Mouse (Mus musculus) liver, embryonic 16.5 days (tissue): ENCODE results near the gene Fam229b. TPM values are rescaled to one million over a fixed set of nuclear protein-coding genes. Genes with fewer than 3 reads are reported as not detected.

ENCODE experiments used
- ATAC-seq: fragments of 200-750 bp; cut with Nextera tagmentation; 2 replicates; pipeline ENCODE4 v1.8.0; 2017; ENCODE audit warnings: low read depth, mild to moderate bottlenecking, moderate number of reproducible peaks, moderate library complexity
- H3K27ac ChIP-seq: fragments of 300-500 bp; sonication (generic); 2 replicates; pipeline ENCODE4 v1.5.1; 2014; ENCODE audit warnings: mild to moderate bottlenecking, low read length
- H3K27me3 ChIP-seq: fragments of 300-500 bp; sonication (generic); 2 replicates; pipeline ENCODE4 v1.6.1; 2014; ENCODE audit warnings: low read depth, low read length, mixed read lengths; ENCODE audit not compliant: control insufficient read depth, insufficient read depth
- H3K36me3 ChIP-seq: fragments of 300-500 bp; sonication (generic); 2 replicates; pipeline ENCODE4 v1.6.1; 2014; ENCODE audit warnings: mild to moderate bottlenecking; ENCODE audit not compliant: control insufficient read depth, insufficient read depth
- H3K4me1 ChIP-seq: fragments of 300-500 bp; sonication (generic); 2 replicates; pipeline ENCODE4 v1.6.1; 2014; ENCODE audit warnings: low read depth, low read length, mixed read lengths; ENCODE audit not compliant: control insufficient read depth
- H3K4me2 ChIP-seq: fragments of 300-500 bp; sonication (generic); 2 replicates; pipeline ENCODE4 v1.6.1; 2014; ENCODE audit warnings: low read depth, low read length, mixed read lengths
- H3K4me3 ChIP-seq: fragments of 300-500 bp; sonication (generic); 2 replicates; pipeline ENCODE4 v1.5.1; 2014; ENCODE audit warnings: low read depth, mild to moderate bottlenecking, low read length
- H3K9ac ChIP-seq: fragments of 300-500 bp; sonication (generic); 2 replicates; pipeline ENCODE4 v1.6.1; 2014; ENCODE audit warnings: low read depth, low read length
- H3K9me3 ChIP-seq: fragments of 300-500 bp; sonication (generic); replicated peaks from 2 replicates; pipeline ENCODE4 v1.6.1; 2016; ENCODE audit warnings: low read length; ENCODE audit not compliant: control insufficient read depth
- WGBS: fragments of 180-500 bp; shearing (Covaris S2); extraction: QIAGEN DNeasy Blood & Tissue Kit; methylation state at CpG from one replicate; pipeline ENCODE4 v1.1.7; 2014; ENCODE audit not compliant: insufficient replicate concordance; 5-methylcytosine and 5-hydroxymethylcytosine counted together
- polyA plus RNA-seq: library from polyadenylated mRNA; unstranded; fragments of >200 nt; fragmentation: Nextera tagmentation; extraction: Ambion mirVana; gene quantifications from 2 replicates; pipeline ENCODE4 v1.2.1, GENCODE M21; 2015

Fam229b gene
- polyA plus RNA-seq, 1 experiment from 2014 or later: 0.58 TPM

DNA sequence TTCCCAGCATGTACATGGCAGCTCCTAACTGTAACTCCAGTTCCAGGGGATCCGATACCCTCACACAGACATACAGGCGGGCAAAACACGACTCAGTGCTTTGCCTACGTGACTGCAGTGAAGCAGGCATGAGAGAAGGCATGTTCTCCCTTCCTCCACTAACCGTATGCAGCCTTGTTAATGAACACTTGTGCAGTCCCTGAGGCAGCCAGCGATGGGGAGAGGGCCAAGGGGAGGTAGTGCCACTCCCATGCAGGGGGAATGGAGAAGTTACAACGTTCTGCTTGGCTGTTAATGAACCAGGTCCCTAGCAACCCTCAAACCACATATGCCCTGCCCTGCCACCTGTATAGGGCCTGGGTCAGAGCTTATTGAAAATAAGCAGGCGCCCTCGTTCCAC is 35.9 kb upstream of the Fam229b start:
- WGBS: 36% methylated on average over 9 of the region's 9 CpGs
- no peaks in the 10 kb centered on the region; the same call in 1 of the 2 replicates for H3K27me3 ChIP-seq
- no peak for ATAC-seq

DNA sequence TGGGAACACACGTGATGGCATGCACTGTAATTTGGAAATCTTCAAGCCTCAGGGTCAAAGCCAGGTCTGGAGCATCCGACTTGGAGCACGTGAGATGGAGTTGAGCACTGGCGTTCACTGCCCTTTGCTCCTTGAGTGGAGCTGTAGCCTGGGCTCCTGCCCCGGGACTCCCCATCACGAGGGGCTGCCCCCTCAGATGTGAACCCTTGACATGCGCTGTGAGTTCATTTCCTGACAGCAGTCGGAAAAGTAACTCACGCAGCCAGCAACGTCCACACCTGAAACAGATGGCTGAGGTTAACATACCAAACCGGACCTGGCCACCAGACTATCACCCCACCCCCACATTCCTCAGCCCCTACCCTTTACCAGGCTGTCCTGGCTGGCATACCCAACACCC is 33.9 kb upstream of the Fam229b start:
- Histone ChIP-seq H3K9ac (no peak overlapping the region), H3K4me2 (no peak overlapping the region), H3K27ac (no peak overlapping the region), H3K36me3 (no peaks in the 10 kb centered on the region), H3K9me3 (no peaks in the 10 kb centered on the region), H3K27me3 (no peaks in the 10 kb centered on the region; the same call in 1 of the 2 replicates), H3K4me3 (no peak overlapping the region), H3K4me1 (peaks cover 13% of the 10 kb centered on the region)
- no peak for ATAC-seq
- WGBS: 65% methylated on average over 11 of the region's 11 CpGs

More for the DNA sequence above, 35.9 kb upstream of the Fam229b start:
- no peaks in the 10 kb centered on the region for H3K9me3 ChIP-seq
- H3K4me3 ChIP-seq: no peak overlapping the region
- H3K4me1 ChIP-seq: peaks cover 18% of the 10 kb centered on the region
- no peak overlapping the region for H3K9ac ChIP-seq
- no peak overlapping the region for H3K27ac ChIP-seq
- H3K36me3 ChIP-seq: no peaks in the 10 kb centered on the region
- H3K4me2 ChIP-seq: no peak overlapping the region

DNA sequence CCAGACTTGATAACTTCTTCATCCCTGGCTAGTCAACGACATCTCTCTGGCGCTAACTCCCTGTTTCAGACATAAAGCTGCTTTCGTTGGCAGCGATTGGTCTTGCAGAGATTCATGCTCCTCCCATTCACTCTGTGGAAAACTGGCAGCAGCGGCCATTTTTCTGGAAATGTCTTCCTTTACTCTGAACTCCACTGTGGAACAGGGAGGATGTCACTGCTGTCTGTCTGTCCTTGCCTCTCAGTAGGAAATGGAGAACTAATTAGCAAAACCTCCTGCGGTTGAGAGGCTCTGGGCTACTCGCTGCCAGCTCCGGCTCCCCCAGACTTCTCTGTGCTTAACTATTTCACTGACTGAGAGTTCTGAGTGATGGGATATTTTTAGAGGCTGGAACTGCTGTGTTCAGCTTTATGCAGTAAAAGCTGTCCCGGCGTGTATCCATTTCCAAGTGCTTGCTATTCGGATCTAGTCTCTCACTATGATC is 32.0 kb upstream of the Fam229b start:
- peak overlapping the region; percentile 10; the same call in 1 of the 2 replicates for H3K4me2 ChIP-seq
- H3K9ac ChIP-seq: no peak overlapping the region

DNA sequence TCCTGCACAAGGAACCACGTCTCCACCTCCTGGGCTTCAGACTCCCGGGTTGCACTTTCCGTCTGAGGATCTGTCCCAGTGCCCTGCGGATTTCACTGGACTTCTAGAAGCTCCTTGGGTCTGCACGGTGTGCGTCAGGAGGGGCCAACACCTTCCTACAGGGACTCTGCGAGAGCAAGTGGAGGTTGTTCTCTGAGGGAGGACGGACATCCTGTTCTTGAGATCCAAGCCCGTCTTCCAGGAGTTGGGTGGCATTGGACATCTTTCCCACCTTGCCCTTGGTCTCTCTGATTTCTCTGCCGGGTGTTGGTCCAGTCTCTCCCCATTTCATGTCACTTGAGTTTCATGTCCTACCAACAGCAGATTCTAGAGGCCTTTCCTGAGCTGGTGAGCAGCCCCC is 30.0 kb upstream of the Fam229b start, which contains the start of gene Ccn6:
Gene Ccn6 (minus strand): TSS at position 101 of the 400 bp plus-strand sequence.
- Histone ChIP-seq H3K4me1 (no peaks in the 10 kb centered on the region; the same call in none of the 2 replicates), H3K4me3 (no peak within 1 kb of the TSS), H3K9ac (no peak within 1 kb of the TSS)

More for the DNA sequence above, 32.0 kb upstream of the Fam229b start:
- no peak overlapping the region for H3K27ac ChIP-seq
- H3K36me3 ChIP-seq: no peaks in the 10 kb centered on the region
- 24% methylated on average over 11 of the region's 11 CpGs for WGBS
- peaks cover 1% of the 10 kb centered on the region for H3K4me1 ChIP-seq
- H3K27me3 ChIP-seq: no peaks in the 10 kb centered on the region; the same call in 1 of the 2 replicates
- ATAC-seq: no peak
- no peak overlapping the region for H3K4me3 ChIP-seq
- no peaks in the 10 kb centered on the region for H3K9me3 ChIP-seq

DNA sequence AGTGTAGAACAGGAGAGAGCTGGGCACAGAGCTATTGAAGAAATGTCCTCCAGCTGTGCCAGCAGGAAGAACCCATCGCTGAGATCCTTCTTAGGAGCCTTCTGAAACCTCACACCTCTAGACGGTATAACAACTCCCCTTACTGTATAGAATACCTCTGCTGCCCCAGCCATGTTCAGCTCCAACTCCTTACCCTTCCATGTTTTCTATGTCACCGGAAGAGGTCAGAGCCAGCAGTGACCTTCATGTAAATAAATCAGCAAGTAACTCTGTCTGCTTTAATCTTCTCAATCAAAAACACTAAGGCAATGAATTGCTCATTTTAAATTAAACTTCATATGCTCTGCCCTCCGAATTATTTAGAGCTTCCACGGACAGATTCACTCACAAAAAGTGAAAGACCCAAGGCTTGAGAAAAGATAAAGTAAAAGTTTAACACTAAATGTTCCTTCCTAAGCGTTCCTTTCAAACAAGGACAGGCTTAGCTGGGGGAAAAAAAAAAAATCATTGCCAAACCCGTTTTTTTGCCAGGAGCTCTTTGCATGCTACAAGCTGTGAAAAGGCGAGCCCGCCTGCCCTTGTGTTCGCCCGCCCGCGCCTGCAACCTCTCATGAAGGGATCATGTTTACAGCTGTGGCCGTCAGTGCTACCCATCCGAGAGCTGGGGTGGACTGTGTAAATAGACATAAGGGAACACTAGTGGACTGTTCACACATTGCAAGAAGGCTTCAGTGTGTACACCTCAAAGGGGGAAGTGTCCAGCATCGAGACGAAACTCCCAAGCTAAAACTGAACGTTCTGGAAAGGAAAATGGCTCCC is 29.2 kb upstream of the Fam229b start:
- Histone ChIP-seq H3K36me3 (no peaks in the 10 kb centered on the region), H3K4me2 (peak overlapping the region; percentile 42), H3K9me3 (no peaks in the 10 kb centered on the region), H3K27me3 (no peaks in the 10 kb centered on the region; the same call in 1 of the 2 replicates), H3K9ac (no peak overlapping the region), H3K27ac (no peak overlapping the region), H3K4me1 (no peaks in the 10 kb centered on the region; the same call in none of the 2 replicates), H3K4me3 (no peak overlapping the region)
- WGBS: 50% methylated on average over 18 of the region's 18 CpGs
- ATAC-seq: peak; percentile 75

More for the DNA sequence above, 30.0 kb upstream of the Fam229b start, which contains the start of gene Ccn6:
- no peak within 1 kb of the TSS for H3K27ac ChIP-seq
- no peak for ATAC-seq
- no peaks in the 10 kb centered on the region; the same call in 1 of the 2 replicates for H3K27me3 ChIP-seq
- no peaks in the 10 kb centered on the region for H3K9me3 ChIP-seq
- WGBS: 74% methylated on average over 10 of the region's 10 CpGs
- H3K36me3 ChIP-seq: no peaks in the 10 kb centered on the region
- H3K4me2 ChIP-seq: peak within 1 kb of the TSS; percentile 42

DNA sequence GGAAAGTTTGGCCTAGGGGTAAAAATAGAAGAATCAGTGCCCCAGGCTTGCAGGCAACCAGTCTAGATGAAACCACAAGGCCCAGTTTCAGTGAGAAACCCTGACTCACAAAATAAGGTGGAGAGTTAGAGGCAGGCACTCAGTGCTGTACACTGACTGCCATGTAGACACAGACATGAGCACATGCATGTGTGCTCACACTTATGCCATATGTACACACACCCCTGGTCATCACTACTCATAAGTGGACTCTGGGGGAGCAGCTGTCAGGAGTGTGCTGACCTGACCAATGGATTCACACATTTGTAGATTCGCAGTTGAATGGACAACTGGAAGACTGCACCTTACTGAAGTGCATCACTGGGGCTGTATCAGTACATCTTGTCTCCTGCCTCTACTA is 27.7 kb upstream of the Fam229b start:
- Histone ChIP-seq H3K4me2 (no peak overlapping the region), H3K27ac (no peak overlapping the region), H3K9ac (no peak overlapping the region), H3K36me3 (no peaks in the 10 kb centered on the region), H3K27me3 (no peaks in the 10 kb centered on the region), H3K4me3 (no peak overlapping the region), H3K9me3 (no peaks in the 10 kb centered on the region), H3K4me1 (no peaks in the 10 kb centered on the region; the same call in none of the 2 replicates)
- WGBS: 69% methylated on average over 1 of the region's 1 CpGs
- ATAC-seq: no peak

DNA sequence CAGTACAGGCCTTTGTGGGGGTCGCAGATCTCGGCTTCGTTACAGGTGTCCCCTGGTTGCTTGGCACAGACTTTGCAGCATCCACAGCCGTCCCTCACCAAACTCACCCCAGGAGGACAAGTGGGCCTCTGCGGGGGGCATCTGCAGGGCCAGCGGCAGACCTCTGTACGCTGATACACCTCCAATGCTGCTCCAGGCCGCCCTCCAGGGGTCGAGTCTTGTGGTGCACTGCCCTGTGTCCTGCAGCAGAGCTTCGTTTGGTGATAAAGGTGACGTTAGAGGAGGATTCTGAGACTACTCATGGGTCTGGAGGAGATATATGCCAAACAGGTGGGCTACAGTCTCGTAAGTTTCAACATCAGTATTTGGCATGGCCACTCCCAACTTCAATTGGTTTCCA is 24.6 kb upstream of the Fam229b start:
- H3K9me3 ChIP-seq: no peaks in the 10 kb centered on the region
- ATAC-seq: no peak
- no peak overlapping the region for H3K4me2 ChIP-seq
- no peaks in the 10 kb centered on the region for H3K27me3 ChIP-seq
- no peak overlapping the region for H3K4me3 ChIP-seq
- H3K27ac ChIP-seq: no peak overlapping the region
- WGBS: 55% methylated on average over 12 of the region's 12 CpGs
- no peak overlapping the region for H3K9ac ChIP-seq
- H3K36me3 ChIP-seq: no peaks in the 10 kb centered on the region
- H3K4me1 ChIP-seq: no peaks in the 10 kb centered on the region; the same call in 1 of the 2 replicates

DNA sequence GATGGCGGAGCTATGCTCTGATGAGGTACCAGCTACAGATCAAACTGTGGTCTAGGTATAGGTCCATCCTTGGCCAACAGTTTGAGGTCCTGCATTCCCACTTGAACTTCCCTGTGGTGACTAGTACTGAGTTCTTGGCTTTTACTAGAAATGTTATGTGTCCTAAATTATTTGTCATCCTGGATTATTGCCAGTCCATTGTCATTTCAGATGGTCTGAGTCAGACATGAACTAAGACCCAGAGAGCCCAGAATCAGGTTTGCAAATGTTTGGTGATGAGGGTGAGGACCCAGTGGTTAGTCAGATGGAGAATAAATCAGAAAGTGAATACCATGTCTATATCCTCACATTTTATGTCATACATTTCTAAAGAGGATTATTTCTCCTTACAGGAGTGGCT is 23.6 kb upstream of the Fam229b start:
- 73% methylated on average over 1 of the region's 1 CpGs for whole genome bisulfite sequencing
- no peaks in the 10 kb centered on the region for H3K4me1 ChIP-seq
- H3K27me3 ChIP-seq: no peaks in the 10 kb centered on the region
- H3K27ac ChIP-seq: no peak overlapping the region
- no peak overlapping the region for H3K4me3 ChIP-seq
- ATAC-seq: no peak
- H3K36me3 ChIP-seq: no peaks in the 10 kb centered on the region
- H3K9ac ChIP-seq: no peak overlapping the region
- H3K9me3 ChIP-seq: no peaks in the 10 kb centered on the region
- H3K4me2 ChIP-seq: no peak overlapping the region

DNA sequence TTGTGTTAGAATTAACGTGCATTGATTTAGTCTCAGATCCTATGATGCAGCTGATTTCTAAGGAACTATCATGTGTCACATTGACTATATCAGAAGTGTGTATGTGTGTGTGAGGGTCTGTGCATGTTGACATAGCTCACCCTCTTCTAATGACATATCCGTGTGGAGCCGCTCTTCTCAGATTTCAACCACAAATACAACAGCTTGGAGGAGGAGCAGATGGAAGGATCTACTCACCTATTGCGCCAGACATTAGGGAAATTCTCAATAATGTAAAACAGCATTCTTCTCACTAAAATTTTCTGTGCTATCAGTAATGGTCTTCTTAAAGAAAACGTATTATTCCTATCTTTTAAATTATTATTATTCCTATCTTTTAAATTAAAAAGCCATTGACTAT is 23.0 kb upstream of the Fam229b start:
- 76% methylated on average over 5 of the region's 5 CpGs for WGBS
- H3K4me2 ChIP-seq: no peak overlapping the region
- H3K36me3 ChIP-seq: no peaks in the 10 kb centered on the region
- no peaks in the 10 kb centered on the region for H3K27me3 ChIP-seq
- H3K4me3 ChIP-seq: no peak overlapping the region
- no peak overlapping the region for H3K9ac ChIP-seq
- H3K4me1 ChIP-seq: no peaks in the 10 kb centered on the region
- ATAC-seq: no peak
- no peaks in the 10 kb centered on the region for H3K9me3 ChIP-seq
- no peak overlapping the region for H3K27ac ChIP-seq
